Mouse (Mus musculus) mouse trophoblast stem cell (cell line): Measurements from ENCODE around the gene Kctd18.

Experiments used
- in situ Hi-C, 2 experiments: fragments of 300-500 bp; cut with MseI, MboI; formaldehyde crosslinking; loops; 2 replicates in 1 of 2; 3 replicates in 1 of 2; pipeline ENCODE4 v1.15.1; 2025

Kctd18 gene

DNA sequence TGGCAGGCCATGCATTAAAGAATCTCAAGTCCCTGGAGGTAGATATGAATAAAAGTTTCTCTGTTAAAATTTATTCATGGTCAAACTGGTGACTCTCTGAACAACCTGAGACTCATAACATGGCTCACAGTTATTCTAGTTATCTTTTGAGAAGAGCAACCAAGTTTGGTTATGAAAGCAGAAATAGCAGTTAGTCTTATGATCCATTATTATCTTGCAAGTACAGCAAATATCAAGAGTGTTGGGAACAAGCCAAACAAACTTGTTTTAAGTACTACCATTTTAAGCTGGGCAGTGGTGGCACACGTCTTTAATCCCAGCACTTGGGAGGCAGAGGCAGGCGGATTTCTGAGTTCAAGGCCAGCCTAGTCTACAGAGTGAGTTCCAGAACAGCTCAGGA is 27.5 kb downstream of the Kctd18 start:
- in situ Hi-C loops: no loop called here

DNA sequence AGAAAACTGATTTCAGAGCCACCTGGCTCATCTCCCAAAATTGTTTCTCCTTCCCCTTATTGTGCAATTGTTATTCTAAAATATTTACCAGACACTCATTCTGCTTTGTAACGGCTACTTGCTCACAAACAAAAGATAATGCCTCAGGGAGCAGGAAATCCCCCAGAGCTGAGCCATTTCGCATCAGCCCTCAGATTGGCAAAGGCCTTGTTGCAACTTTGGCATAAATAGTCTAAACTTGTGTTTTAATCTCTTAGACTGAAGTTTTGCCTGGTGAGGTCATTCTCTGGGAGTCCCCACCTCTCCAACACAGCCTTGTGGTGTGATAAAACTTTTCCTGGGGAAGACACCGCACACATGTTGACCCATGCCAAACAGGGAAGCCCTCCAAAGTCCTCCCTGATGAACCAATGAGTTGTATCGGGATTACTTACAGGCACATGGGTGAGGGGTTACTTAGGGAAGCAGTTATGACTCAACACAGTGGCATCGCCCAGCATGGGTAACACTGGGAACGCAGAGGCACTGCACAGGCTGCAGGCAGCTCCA is 29.6 kb downstream of the Kctd18 start:
- in situ Hi-C loops: no loop called here

DNA sequence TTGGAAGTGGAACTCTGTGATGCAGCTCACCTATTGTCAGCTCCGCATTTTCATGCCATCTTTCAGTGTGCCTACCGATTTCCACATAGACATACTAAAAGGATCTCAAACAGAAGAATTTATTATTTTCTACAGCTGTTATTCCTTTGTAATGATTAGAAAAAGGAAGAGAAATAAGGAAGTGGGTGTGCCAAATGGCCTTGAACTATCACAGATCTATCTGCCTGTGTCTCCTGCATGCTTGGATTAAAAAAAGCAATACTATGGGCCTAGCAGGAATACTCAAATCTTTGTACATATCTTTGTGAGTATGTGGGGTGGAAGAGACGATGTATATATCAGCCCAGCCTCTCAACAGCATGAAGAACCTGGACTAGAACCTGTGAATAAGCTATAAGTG is 41.9 kb downstream of the Kctd18 start:
- in situ Hi-C loops: no loop called here

DNA sequence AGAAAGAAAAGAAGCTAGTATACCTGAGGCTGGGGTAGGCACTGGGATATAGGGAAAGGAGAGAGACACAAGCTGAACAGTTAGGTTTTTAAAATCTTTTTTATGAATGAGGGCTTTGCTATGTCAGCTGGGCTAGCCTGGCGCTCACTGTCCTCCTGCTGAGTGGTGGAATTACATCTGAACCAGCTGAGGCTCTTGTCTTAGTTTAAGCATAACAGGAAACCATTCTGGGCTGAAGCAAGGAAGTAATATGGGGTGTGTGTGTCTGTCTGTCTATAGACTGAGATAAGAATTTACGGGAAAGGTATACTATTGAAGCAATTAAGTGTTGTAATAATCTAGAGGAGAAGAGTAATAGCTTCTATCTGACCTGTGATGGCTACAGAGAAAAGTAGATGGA is 47.2 kb downstream of the Kctd18 start:
- in situ Hi-C loops: no loop called here

DNA sequence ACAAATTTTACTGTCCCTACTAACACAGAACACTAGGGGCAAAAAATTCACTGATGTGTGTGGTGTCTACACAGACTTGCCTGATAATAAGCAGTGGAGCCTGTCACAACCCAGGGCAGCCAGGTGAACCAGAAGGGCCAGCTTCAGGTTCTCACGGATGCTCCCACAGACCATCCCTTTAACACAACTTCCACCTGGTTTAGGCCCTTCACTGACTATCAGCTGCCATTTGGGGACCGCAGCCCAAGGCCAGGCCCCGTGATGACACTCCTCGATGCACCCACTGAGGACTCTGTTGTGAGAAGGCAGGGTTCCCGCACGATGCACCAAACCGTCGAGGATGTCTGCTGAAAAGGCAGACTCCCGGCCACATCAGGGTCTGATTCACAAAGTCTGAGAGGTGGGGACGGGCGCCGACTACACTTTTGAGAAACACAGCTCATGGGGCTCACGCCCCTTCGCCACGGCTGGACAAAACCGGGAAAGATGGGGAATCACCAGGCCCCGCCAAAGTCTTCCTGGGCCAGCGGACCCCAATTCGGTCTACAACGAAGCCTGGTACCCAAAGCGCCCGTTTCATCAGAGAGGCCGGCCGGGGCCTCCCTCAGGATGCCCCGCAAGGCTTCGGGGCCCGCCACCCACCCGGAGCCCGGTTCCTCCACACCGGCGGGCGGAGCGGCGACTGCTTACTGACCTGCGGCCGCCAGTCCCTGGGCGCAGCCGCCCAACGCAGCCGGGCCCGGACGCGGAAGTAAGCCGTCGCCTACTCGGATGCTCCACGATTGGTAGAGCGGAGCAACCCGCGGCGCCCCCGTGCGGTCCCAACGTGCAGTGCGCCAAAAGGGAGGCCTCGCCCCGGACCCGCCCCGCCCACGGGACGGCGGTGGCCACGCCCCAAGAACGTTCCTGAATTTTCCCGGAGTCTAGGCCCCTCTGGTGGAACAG is 49.2 kb downstream of the Kctd18 start:
- in situ Hi-C loops: no loop called here

DNA sequence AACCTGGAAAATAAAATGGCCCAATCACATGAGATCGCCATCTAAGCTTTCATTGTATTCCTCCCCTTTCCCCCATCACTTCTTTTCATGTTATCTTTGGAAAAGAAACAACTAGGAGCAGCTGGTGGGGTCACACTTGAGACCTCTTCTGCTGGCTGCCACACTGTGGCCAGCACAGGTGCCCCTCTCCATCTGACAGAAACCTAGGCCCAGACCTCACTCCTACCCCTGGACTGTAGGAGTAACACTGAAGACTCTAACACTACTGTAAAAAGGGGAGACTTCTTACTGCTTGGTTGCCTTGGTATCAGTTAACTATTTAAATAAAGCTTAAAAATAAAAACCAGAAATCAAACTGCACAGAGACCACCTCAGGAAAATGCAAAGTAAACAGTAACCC is 63.0 kb downstream of the Kctd18 start:
- in situ Hi-C loops: no loop called here

DNA sequence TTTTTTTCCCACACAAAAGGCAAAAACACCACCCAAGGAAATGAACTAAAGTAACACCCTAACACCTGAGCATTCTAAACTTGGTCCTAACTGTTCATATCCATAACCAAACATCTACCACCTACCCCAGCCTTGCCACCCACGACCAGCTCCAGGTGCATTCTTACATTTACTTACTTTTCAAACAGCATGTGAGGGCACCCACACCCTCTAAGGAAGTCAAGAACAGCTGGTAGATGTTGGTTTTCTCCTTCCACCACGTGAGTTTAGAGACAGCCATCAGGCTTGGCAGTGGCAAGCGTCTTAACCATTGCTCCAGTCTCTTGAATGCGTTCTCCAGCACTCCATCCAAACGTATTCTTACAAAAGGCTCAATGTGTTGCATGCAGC is 64.4 kb downstream of the Kctd18 start:
- in situ Hi-C loops: loop anchor here in 1 of 2 experiments (5.0 kb wide), 1 partner anchor 527 kb away; no protein-coding TSS in a partner anchor

DNA sequence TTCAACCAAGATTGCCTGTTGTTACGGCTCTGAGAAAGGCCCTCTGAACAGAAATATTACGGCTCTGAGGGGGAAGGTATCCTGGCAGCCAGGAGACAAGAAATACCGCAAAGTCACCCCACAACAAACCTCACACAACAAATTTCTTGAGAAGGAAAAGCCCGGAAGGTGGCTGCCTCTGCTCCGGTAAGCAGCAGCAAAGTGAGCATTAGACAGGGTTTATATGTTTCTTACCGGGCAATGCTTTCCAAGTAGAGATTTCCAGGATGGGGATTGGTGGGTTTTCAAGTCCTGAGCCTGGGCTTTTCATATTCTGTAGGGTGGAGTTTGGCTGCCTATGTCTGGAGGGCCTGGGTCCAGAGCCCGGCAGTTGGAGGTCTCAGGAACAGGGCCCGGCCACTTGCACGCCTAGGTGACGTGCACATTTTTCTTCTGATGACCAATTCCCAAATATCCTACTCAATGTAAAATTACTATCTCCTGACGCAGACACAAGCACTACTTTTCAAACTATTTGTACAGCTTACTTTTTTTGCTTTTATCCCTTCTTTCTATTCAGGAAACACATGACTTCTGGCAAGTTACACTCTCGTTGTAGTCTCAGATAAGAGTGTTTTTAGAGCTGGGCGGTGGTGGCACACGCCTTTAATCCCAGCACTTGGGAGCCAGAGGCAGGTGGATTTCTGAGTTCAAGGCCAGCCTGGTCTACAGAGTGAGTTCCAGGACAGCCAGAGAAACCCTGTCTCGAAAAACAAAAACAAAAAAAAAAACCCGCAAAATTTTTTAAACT is 65.0 kb downstream of the Kctd18 start:
- in situ Hi-C loops: loop anchor here in 1 of 2 experiments (5.0 kb wide), 1 partner anchor 526 kb away; no protein-coding TSS in a partner anchor

DNA sequence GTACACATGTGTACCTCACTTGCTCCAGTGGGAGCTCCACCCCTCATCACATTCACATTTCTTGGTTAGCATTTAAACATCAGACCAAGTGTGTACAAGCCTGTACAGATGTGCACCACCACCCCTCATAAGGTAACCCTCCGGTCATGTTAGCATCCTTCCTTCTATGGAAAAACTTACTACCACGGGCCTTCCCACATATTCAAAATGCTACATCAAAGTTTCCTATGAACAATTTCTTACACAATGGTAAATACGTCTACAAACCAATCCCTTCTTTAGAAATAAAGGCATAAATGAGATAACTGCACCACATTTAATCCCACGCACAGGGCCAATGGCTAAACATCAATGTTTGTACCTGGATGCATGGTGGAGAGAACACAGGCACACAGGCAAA is 66.2 kb downstream of the Kctd18 start:
- in situ Hi-C loops: loop anchor here in 1 of 2 experiments (5.0 kb wide), 1 partner anchor 525 kb away; no protein-coding TSS in a partner anchor

DNA sequence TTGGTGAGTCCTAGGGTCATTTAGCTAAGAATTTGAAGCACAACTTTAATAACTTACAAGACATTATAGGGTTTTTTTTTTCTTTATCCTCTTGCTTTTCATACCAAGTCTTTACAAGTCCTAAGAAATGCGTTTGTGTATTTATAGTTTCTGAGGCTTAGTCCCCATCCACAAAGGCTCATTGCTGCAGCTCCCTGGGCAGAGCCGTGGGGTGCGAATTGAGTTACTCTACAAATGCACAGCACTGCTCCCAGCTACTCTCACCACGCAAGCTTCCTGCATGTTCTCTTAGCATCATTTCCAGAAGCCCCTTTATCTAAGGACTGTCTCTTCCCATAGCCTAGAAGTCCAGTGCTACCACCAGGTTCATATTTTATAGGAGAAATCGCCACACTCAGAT is 69.0 kb downstream of the Kctd18 start:
- in situ Hi-C loops: loop anchor here (5.0 kb wide), 1 partner anchor 522 kb away; no protein-coding TSS in a partner anchor

DNA sequence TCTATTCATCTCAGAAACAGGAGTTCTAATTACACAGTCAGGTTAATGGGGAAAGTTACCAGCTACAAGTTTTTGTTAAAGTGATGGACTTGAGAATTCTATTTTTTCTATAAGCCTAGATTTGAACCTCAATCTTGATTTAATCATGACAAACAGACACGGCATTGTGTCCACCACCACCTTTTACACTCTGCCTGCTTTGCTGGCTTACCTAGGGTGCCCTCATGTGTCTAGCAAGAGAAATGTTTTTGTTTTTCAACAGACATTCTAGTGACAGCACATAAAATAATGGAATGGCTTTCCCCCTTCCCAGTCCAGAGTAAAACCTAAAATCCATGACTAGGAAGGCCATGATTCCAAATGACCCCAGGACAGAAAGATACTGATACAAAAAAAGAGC is 69.6 kb downstream of the Kctd18 start:
- in situ Hi-C loops: loop anchor here in 1 of 2 experiments (5.0 kb wide), 1 partner anchor 522 kb away; no protein-coding TSS in a partner anchor

DNA sequence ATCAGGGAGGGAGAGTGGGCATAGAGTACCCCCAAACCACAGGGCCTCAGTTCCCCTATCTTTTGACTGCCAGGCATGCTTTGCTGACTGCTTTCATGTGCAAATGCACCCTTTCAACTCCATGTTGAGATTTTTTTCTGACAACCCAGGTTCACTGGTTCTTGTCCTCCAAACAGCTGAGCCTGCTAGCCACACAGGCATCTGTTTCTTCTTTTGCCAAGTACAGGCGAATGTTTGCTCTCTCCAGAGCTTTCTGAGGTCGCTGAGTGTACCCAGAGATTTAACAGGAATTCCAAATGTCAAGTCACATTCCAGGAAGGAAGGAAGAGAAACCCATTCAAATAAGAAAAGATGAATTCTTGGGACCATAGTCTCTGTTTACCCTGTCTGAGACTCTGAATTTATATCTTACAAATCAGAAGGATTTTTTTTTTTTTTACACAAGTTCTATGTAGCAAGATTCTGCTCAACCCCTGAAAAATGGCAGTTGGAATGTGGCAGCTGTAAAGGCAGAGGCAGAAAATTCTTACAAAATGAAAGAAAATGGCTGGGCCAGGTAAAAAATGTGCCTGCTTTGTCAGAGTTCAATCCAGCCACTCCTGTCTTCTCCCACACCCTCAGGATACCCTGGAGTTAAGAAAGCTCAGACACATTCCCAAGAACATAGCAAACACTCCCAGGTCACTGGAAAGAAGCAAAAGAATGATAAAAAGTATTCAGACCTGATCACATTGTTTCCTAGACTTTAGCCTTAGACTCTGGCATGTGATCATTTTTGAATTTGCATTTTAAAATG is 71.0 kb downstream of the Kctd18 start:
- in situ Hi-C loops: loop anchor here in 1 of 2 experiments (5.0 kb wide), 1 partner anchor 520 kb away; no protein-coding TSS in a partner anchor

DNA sequence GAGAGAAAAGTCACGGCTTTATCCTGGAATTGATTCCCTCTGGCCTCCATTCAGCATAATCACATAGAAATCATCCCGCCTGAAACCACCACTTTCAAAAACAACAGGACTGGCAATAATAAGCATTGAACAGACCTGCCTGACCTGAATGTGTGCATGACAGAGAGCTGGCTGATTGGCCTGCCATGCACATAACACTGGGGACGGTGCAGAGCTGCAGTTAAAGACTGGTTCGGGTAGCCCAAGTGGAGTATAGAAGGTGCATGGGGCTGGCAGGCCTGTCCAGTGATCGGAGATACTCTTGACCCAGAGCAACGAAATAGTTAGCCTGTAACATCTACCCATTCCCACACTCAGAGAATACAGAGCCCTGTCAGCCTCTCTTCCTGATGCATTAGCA is 76.5 kb downstream of the Kctd18 start:
- in situ Hi-C loops: no loop called here

DNA sequence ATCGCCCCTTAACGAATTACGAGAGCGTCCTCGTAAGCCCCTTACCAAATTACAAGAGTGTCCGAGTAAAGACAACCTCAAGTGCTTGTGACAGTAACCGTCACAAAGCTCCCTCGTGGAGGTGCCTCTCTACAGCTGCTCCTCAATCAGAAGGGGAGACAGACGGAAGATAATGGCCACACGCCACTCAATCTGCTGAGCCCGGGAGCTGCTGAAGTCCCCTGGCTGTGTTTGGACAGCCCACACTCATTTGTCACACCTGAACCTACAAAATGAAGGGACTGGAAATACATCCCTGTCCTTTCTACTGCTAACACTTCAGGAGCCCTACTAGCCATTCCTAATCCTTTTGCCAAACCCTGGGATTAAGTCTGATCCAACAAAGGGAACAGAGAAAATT is 77.0 kb downstream of the Kctd18 start:
- in situ Hi-C loops: no loop called here

DNA sequence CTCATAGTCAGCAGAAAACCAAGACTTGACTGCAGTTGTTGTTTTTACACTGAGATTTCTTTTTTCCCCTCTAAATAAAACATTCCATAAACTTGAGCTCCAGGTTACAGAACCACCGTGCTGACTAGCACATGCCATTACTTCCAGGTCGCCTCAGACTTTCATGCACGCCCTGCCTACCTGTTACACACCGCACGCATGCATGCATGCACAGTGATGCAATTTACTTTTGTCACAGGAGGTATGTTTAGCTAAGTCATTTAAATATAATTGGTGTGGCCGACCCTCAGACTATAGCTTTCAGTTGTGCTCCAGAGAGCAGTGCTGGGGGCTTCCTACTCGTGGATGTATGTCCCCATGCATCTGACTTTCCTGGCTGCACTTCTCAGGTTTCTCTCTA is 77.7 kb downstream of the Kctd18 start:
- in situ Hi-C loops: no loop called here

DNA sequence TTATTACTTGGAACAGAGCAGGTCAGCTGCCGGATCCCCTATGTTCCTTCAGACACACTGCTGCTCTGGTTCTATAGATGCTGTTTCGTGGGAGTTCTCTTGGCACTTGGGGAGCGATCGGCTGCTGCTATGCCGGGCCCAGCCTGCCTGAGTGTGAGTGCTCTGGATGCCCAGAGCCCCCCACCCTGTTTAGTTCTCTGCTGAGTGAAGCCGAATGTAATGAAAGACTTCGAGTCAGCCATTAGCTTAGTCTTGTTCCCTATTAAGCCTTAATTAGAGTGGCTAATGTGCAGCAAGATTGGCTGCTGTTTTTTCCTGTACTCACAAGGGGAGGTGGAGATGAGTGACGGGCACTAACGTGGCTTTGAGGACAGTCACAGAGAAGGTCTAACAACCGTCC is 78.1 kb downstream of the Kctd18 start:
- in situ Hi-C loops: no loop called here

DNA sequence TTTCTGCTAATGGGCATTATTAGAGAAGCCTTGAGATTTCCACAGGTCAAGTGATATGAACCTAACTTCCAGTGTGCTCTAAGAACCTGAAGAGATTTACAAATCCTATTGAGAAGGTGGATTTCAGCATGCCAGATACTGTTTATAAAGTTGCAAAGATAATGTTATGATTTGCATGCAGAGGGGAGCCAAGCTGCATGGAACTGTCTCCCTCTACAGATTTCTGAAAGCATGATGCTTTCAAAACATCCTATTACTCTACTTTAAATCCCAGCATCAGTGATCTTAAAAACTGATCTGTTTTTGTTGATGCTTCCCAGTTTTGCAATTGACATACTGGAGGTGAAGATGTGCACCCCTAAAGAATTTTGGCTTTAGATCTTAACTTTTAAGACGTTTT is 84.5 kb downstream of the Kctd18 start:
- in situ Hi-C loops: no loop called here

DNA sequence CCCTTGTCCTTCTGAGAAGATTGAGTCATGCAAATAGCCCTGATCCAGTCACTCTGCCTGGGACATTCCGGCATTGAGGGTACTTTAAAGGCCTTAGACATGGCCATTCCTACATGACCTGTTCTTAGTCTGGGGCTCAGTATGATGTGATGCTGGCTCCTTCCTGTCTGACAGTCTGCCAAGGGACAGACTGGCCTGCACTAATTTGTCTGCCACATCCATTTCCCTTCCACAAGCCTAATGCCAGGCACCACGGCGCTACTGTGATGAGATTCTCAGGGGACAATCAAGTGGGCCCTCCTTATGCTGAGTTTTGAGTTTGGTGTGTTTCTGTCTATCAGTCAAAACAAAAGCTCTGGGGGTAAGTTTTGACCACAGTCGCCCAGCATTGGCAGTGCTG is 100.2 kb downstream of the Kctd18 start:
- in situ Hi-C loops: no loop called here

DNA sequence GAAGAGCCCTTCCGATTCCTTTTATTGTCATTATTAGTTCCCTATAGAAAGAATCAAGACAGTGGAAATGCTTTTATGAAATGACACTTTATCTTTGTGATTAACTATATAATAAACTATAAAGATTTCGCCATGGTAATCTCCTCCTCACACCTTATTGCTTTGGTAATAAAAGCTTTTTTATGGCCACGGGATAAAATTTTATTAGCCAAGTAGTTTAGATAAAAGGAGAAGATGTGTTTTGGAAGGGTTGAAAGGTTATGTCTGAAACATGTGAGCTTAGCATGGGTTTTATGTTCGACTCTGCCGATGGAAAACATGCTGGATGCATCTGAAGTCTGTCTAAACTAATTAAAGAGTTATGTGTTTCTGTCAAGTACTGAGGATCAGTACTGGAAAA is 101.4 kb downstream of the Kctd18 start:
- in situ Hi-C loops: no loop called here

DNA sequence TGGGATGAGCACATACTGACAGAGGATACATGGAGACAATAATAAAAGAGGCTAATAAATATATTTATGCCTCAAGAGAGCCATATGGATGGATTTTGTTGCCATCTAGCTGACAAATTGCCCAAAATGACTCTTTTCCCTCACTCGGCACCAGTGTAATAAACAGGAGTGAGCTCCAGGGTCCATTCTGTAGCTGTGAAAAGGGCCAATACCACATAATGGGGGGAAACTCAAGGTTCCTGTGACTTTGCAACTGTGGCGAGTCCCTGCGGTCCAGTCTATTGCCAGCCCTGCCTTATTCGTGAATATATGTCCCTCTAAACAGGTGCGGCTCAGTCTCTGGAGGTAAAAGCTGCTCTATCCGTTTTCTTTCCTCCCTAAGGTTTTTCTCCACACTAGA is 107.2 kb downstream of the Kctd18 start:
- in situ Hi-C loops: no loop called here

DNA sequence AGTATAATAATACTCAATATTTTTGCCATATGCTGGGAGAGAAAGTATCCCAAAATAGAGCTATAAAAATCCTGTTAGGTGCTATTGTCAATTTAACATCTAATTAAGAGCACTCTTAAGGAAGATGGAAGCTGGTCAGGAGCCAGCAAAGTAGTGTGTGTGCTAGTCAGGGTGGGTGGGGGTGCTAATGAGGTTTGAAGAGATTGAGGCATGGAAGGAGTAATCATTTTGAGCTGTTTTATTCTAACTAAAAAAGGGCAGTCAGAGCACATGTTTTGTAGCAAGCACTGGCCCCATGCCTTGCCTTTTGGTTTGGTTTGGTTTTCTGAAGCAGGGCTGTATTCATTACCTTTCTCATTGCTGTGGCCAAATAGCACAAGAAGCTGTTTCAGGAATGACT is 112.4 kb downstream of the Kctd18 start:
- in situ Hi-C loops: no loop called here
